In genomic region chr7:30832261-30832660, GRCm38 (mm10) we compare ENCODE assay signal across 22 mouse cellular contexts. TPM values are rescaled to one million over a fixed set of nuclear protein-coding genes. Genes with fewer than 3 reads are reported as not detected.
DNase-seq lines count a peak whose midpoint lies in the region; ATAC-seq and TF ChIP-seq lines count a peak whose summit lies in the region.
"Had no signal": no experiment of that assay in that cellular context is flagged by ENCODE, and none has a peak within 500 bp of the region (broad histone marks: within the 10 kb centered on the region; RNA-seq: fewer than 3 reads in every experiment).

No protein-coding gene starts in this region.

- intact Hi-C loops in heart, adult 2 months (cut with DNase I): no loop called here

- TF ChIP-seq POLR2A in heart, adult 2 months (IDR thresholded peaks at IDR 0.05; ENCODE audit: insufficient read depth, low read depth, low read length): no peak

- ATAC-seq in heart, embryonic 11.5 days (replicated peaks; ENCODE audit: insufficient number of reproducible peaks, low FRiP score, low TSS enrichment): no peak
- no peak for ATAC-seq in liver, postnatal 0 days
- ATAC-seq: inflammation-experienced regulatory T-cells, adult 6 months; midbrain, embryonic 15.5 days had no signal

- no peak for TF ChIP-seq CTCF in heart, adult 2 months (IDR thresholded peaks at IDR 0.05)
- no peak for TF ChIP-seq CTCF in liver, postnatal 0 days (IDR thresholded peaks at IDR 0.05; ENCODE audit: low read depth)

- WGBS in heart, embryonic 11.5 days (ENCODE audit: insufficient replicate concordance): 52% methylated on average over 17 of the region's 17 CpGs
- 48% methylated on average over 17 of the region's 17 CpGs for WGBS in heart, adult 2 months
- 58% methylated on average over 11 of the region's 17 CpGs for WGBS in liver, postnatal 0 days (ENCODE audit: insufficient replicate concordance)
- WGBS in embryonic facial prominence, embryonic 10.5 days: 65% methylated on average over 17 of the region's 17 CpGs

- no peak for DNase-seq in heart, adult 2 months
- DNase-seq in thymus, postnatal 4 days: peak; percentile 30
- DNase-seq in thymus, postnatal 10 days (ENCODE audit: low spot score in 2 of 2): no peak
- no peak for DNase-seq in liver, postnatal 0 days
- no peak for DNase-seq in kidney, postnatal 36 days
- no peak for DNase-seq in embryonic facial prominence, embryonic 10.5 days (ENCODE audit: low spot score)
- no peak for DNase-seq in adrenal gland, postnatal 10 days
- DNase-seq: cerebellum, adult 11 months; cerebellum, postnatal 25 days; gastrocnemius, postnatal 10 days; heart, postnatal 36 days; lung, adult 2 months; right cerebral cortex, postnatal 25 days; thymus, adult 18-20 months had no signal

- H3K36me3 ChIP-seq in heart, embryonic 11.5 days (ENCODE audit: control insufficient read depth, insufficient read depth, low read length): no peaks in the 10 kb centered on the region
- H3K36me3 ChIP-seq in heart, adult 2 months (ENCODE audit: control insufficient read depth, insufficient read depth, low read length): no peaks in the 10 kb centered on the region
- no peaks in the 10 kb centered on the region for H3K36me3 ChIP-seq in liver, postnatal 0 days (replicated peaks; ENCODE audit: insufficient read depth, low read length)
- H3K36me3 ChIP-seq in embryonic facial prominence, embryonic 10.5 days (replicated peaks): no peaks in the 10 kb centered on the region
- H3K36me3 ChIP-seq: limb, embryonic 12.5 days; midbrain, embryonic 15.5 days had no signal

- no peak for TF ChIP-seq EP300 in heart, adult 2 months (IDR thresholded peaks at IDR 0.05; ENCODE audit: insufficient read depth, low read depth, low read length)
- TF ChIP-seq EP300 in liver, postnatal 0 days (IDR thresholded peaks at IDR 0.05; ENCODE audit: low read depth): no peak

- H3K4me1 ChIP-seq in heart, embryonic 11.5 days (ENCODE audit: control insufficient read depth, insufficient read depth, low read length): no peaks in the 10 kb centered on the region
- no peaks in the 10 kb centered on the region for H3K4me1 ChIP-seq in heart, adult 2 months (ENCODE audit: control insufficient read depth, insufficient read depth, low read length)
- H3K4me1 ChIP-seq in liver, postnatal 0 days (ENCODE audit: insufficient read depth): 0 out of 2 replicates have a peak, but pooled peaks cover 3% of the 10 kb centered on the region
- no peaks in the 10 kb centered on the region for H3K4me1 ChIP-seq in embryonic facial prominence, embryonic 10.5 days
- H3K4me1 ChIP-seq: limb, embryonic 12.5 days; midbrain, embryonic 15.5 days had no signal

- no peaks in the 10 kb centered on the region for H3K27me3 ChIP-seq in heart, embryonic 11.5 days (ENCODE audit: control insufficient read depth, insufficient read depth, low read length)
- no peaks in the 10 kb centered on the region for H3K27me3 ChIP-seq in heart, adult 2 months (ENCODE audit: control insufficient read depth, insufficient read depth, low read length)
- H3K27me3 ChIP-seq in liver, postnatal 0 days (ENCODE audit: insufficient read depth, low read length): no peaks in the 10 kb centered on the region
- H3K27me3 ChIP-seq in embryonic facial prominence, embryonic 10.5 days (replicated peaks; ENCODE audit: low read depth, poor library complexity, severe bottlenecking): no peaks in the 10 kb centered on the region
- H3K27me3 ChIP-seq: limb, embryonic 12.5 days; midbrain, embryonic 15.5 days had no signal

- no peak overlapping the region for H3K9ac ChIP-seq in heart, embryonic 11.5 days (ENCODE audit: low read depth, low read length)
- H3K9ac ChIP-seq in heart, adult 2 months (ENCODE audit: low read depth, low read length): no peak overlapping the region
- no peak overlapping the region for H3K9ac ChIP-seq in liver, postnatal 0 days (replicated peaks)
- H3K9ac ChIP-seq: limb, embryonic 12.5 days; midbrain, embryonic 15.5 days had no signal

- no peak overlapping the region for H3K27ac ChIP-seq in heart, embryonic 11.5 days (ENCODE audit: low read depth, low read length)
- H3K27ac ChIP-seq in heart, adult 2 months: no peak overlapping the region
- H3K27ac ChIP-seq in liver, postnatal 0 days (ENCODE audit: low read depth): no peak overlapping the region
- no peak overlapping the region for H3K27ac ChIP-seq in embryonic facial prominence, embryonic 10.5 days (replicated peaks)
- H3K27ac ChIP-seq: limb, embryonic 12.5 days; macrophage; midbrain, embryonic 15.5 days had no signal

- no peaks in the 10 kb centered on the region for H3K79me2 ChIP-seq in heart, adult 2 months (replicated peaks; ENCODE audit: control insufficient read depth, insufficient read depth, low read length)

- no peak overlapping the region for H3K4me3 ChIP-seq in heart, embryonic 11.5 days (ENCODE audit: low read depth, low read length)
- no peak overlapping the region for H3K4me3 ChIP-seq in heart, adult 2 months
- no peak overlapping the region for H3K4me3 ChIP-seq in liver, postnatal 0 days (ENCODE audit: low read depth, low read length)
- no peak overlapping the region for H3K4me3 ChIP-seq in embryonic facial prominence, embryonic 10.5 days
- H3K4me3 ChIP-seq: limb, embryonic 12.5 days; midbrain, embryonic 15.5 days had no signal

- peak overlapping the region; percentile 39; the same call in 1 of the 2 replicates for H3K4me2 ChIP-seq in heart, embryonic 11.5 days
- 0 out of 2 replicates have a peak overlapping the region, but pooled peaks have one; percentile 22 for H3K4me2 ChIP-seq in liver, postnatal 0 days (ENCODE audit: low read depth, low read length)
- H3K4me2 ChIP-seq: limb, embryonic 12.5 days; midbrain, embryonic 15.5 days had no signal

- no peaks in the 10 kb centered on the region for H3K9me3 ChIP-seq in heart, embryonic 11.5 days (replicated peaks; ENCODE audit: control insufficient read depth, low read length)
- no peaks in the 10 kb centered on the region for H3K9me3 ChIP-seq in liver, postnatal 0 days (ENCODE audit: low read length)
- H3K9me3 ChIP-seq in embryonic facial prominence, embryonic 10.5 days: no peaks in the 10 kb centered on the region
- H3K9me3 ChIP-seq: limb, embryonic 12.5 days; midbrain, embryonic 15.5 days had no signal

RNA-seq across cellular contexts. Expression of gene Ffar2, which starts 8.7 kb away (rescaled TPM):
- polyA plus RNA-seq in heart, embryonic 11.5 days (2014; fragmentation: Nextera tagmentation; extraction: Ambion mirVana): not detected in 2 replicates
- not detected for total RNA-seq in heart, adult 2 months (2021)
- 0.18 and 0.61 TPM in 2 replicates for polyA plus RNA-seq in heart, adult 2 months (2012; rRNA removed)
- 1.6 and 2.1 TPM in 2 replicates for polyA plus RNA-seq in liver, postnatal 0 days (2015; fragmentation: Nextera tagmentation; extraction: Ambion mirVana)
- polyA plus RNA-seq in embryonic facial prominence, embryonic 10.5 days (2016; fragmentation: Nextera tagmentation; extraction: Ambion mirVana): not detected in 2 replicates
- 1 to 10 TPM in 1 of 2 experiments, under 1 TPM in 1; 0.94 to 1.7 TPM for total RNA-seq in adrenal gland, postnatal 10 days (2021)
- total RNA-seq: left cerebral cortex, adult 8-10 months had no signal
- polyA plus RNA-seq: embryonic facial prominence, embryonic 11.5 days; kidney, embryonic 14.5 days; limb, embryonic 12.5 days; midbrain, embryonic 15.5 days had no signal

RNA-seq across cellular contexts. Expression of gene Ffar3, which starts 23.7 kb away (rescaled TPM):
- not detected in 2 replicates for polyA plus RNA-seq in heart, embryonic 11.5 days (2014; fragmentation: Nextera tagmentation; extraction: Ambion mirVana)
- total RNA-seq in heart, adult 2 months (2021): not detected
- polyA plus RNA-seq in heart, adult 2 months (2012; rRNA removed): not detected in 2 replicates
- polyA plus RNA-seq in liver, postnatal 0 days (2015; fragmentation: Nextera tagmentation; extraction: Ambion mirVana): not detected in 2 replicates
- not detected in 2 replicates for polyA plus RNA-seq in embryonic facial prominence, embryonic 10.5 days (2016; fragmentation: Nextera tagmentation; extraction: Ambion mirVana)
- total RNA-seq in adrenal gland, postnatal 10 days (2021): under 1 TPM; 0.27 to 0.88 TPM
- total RNA-seq: gastrocnemius, postnatal 10 days; heart, postnatal 36 days; left cerebral cortex, adult 8-10 months had no signal
- polyA plus RNA-seq: embryonic facial prominence, embryonic 11.5 days; kidney, embryonic 14.5 days; limb, embryonic 12.5 days; lung, adult 2 months; macrophage; midbrain, embryonic 15.5 days had no signal

RNA-seq across cellular contexts. Expression of gene Ffar1, which starts 29.1 kb away (rescaled TPM):
- not detected in 2 replicates for polyA plus RNA-seq in heart, embryonic 11.5 days (2014; fragmentation: Nextera tagmentation; extraction: Ambion mirVana)
- not detected for total RNA-seq in heart, adult 2 months (2021)
- polyA plus RNA-seq in heart, adult 2 months (2012; rRNA removed): 0.20 TPM in 1 of 2 replicates, not detected in the other
- 0.06 TPM in 1 of 2 replicates, not detected in the other for polyA plus RNA-seq in liver, postnatal 0 days (2015; fragmentation: Nextera tagmentation; extraction: Ambion mirVana)
- polyA plus RNA-seq in embryonic facial prominence, embryonic 10.5 days (2016; fragmentation: Nextera tagmentation; extraction: Ambion mirVana): 0.05 TPM in 1 of 2 replicates, not detected in the other
- total RNA-seq in adrenal gland, postnatal 10 days (2021): under 1 TPM; 0.09 to 0.12 TPM
- total RNA-seq: gastrocnemius, postnatal 10 days; heart, postnatal 36 days; left cerebral cortex, adult 8-10 months had no signal
- polyA plus RNA-seq: embryonic facial prominence, embryonic 11.5 days; kidney, embryonic 14.5 days; limb, embryonic 12.5 days; macrophage; midbrain, embryonic 15.5 days had no signal

RNA-seq across cellular contexts. Expression of gene Krtdap, which starts 44.6 kb away (rescaled TPM):
- polyA plus RNA-seq in heart, embryonic 11.5 days (2014; fragmentation: Nextera tagmentation; extraction: Ambion mirVana): not detected in 2 replicates
- total RNA-seq in heart, adult 2 months (2021): not detected
- polyA plus RNA-seq in heart, adult 2 months (2012; rRNA removed): not detected in 2 replicates
- polyA plus RNA-seq in liver, postnatal 0 days (2015; fragmentation: Nextera tagmentation; extraction: Ambion mirVana): not detected in 2 replicates
- not detected in 2 replicates for polyA plus RNA-seq in embryonic facial prominence, embryonic 10.5 days (2016; fragmentation: Nextera tagmentation; extraction: Ambion mirVana)
- total RNA-seq in adrenal gland, postnatal 10 days (2021): 1 to 10 TPM; 1.5 to 1.6 TPM
- total RNA-seq: heart, postnatal 36 days; left cerebral cortex, adult 8-10 months had no signal
- polyA plus RNA-seq: embryonic facial prominence, embryonic 11.5 days; inflammation-experienced regulatory T-cells, adult 6 months; kidney, embryonic 14.5 days; limb, embryonic 12.5 days; macrophage had no signal

RNA-seq across cellular contexts. Expression of gene Cd22, which starts 47.9 kb away (rescaled TPM):
- not detected in 2 replicates for polyA plus RNA-seq in heart, embryonic 11.5 days (2014; fragmentation: Nextera tagmentation; extraction: Ambion mirVana)
- total RNA-seq in heart, adult 2 months (2021): 1 to 10 TPM in 1 of 2 experiments, under 1 TPM in 1; 0.57 to 1.3 TPM
- 1.1 and 8.1 TPM in 2 replicates for polyA plus RNA-seq in heart, adult 2 months (2012; rRNA removed)
- 1.5 and 2.2 TPM in 2 replicates for polyA plus RNA-seq in liver, postnatal 0 days (2015; fragmentation: Nextera tagmentation; extraction: Ambion mirVana)
- polyA plus RNA-seq in embryonic facial prominence, embryonic 10.5 days (2016; fragmentation: Nextera tagmentation; extraction: Ambion mirVana): 0.08 and 0.27 TPM in 2 replicates
- 1 to 10 TPM; 3.3 to 5.1 TPM for total RNA-seq in adrenal gland, postnatal 10 days (2021)
- polyA plus RNA-seq: embryonic facial prominence, embryonic 11.5 days; midbrain, embryonic 15.5 days had no signal
